Mouse (Mus musculus): ENCODE measurements around the gene Incenp.
A peak's percentile ranks its signal among the peaks of the same experiment; 100 is the strongest.

DNA sequence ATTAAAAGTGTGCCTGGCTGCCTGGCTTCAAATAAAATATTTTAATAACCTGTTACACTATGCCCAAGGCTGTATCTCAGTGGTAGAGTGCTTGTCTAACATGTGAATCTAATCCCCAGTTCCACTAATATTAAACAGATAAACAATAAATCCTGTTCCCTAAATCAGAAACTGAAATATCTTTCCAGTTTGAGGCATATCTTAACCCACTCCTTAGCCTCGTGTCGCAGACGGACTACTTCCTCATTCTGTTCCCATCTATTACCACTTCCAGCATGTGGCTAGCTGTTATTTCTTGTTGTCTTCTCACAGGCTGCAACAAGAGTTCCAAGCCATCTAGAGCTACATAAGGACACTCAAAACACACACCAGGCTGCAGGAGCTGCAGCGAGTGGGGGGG lies 18.4 kb upstream of the Incenp start:
- TF ChIP-seq TBP (IDR thresholded peaks at IDR 0.05; ENCODE audit: low read depth, low read length) (0 out of 2 replicates have a peak, but pooled peaks have one; percentile 20), EP300 (IDR thresholded peaks at IDR 0.05; ENCODE audit: low read depth in 1 of 2, low read length in 2 of 2) (peak; percentile 59 to 73; a peak in 3 of 4 replicates), TCF12 (IDR thresholded peaks at IDR 0.05; ENCODE audit: low read depth, low read length) (no peak), NRF1 (IDR thresholded peaks at IDR 0.05; ENCODE audit: insufficient read depth, low read depth, low read length, poor library complexity, severe bottlenecking) (no peak), USF1 (IDR thresholded peaks at IDR 0.05; ENCODE audit: low read depth, low read length) (no peak), POLR2AphosphoS2 (IDR thresholded peaks at IDR 0.05; ENCODE audit: low read length) (no peak), POLR2A (IDR thresholded peaks at IDR 0.05; ENCODE audit: control insufficient read depth in 1 of 2, insufficient read depth in 1 of 2, low read depth in 1 of 2, low read length in 2 of 2, poor library complexity in 1 of 2) (no peak)
